Mouse (Mus musculus) megakaryocyte, embryonic 14.5 days (primary cell): ENCODE data around the gene Apoa2.

Experiments
- FLI1 ChIP-seq: IDR thresholded peaks from 2 replicates; pipeline ENCODE4 v1.6.1; 2012; ENCODE audit warnings: low read length, inconsistent platforms, mixed read lengths
- GATA1 ChIP-seq: IDR thresholded peaks from 3 replicates; pipeline ENCODE4 v1.6.1; 2012; ENCODE audit warnings: mixed read lengths, low read length, inconsistent platforms, borderline replicate concordance

DNA sequence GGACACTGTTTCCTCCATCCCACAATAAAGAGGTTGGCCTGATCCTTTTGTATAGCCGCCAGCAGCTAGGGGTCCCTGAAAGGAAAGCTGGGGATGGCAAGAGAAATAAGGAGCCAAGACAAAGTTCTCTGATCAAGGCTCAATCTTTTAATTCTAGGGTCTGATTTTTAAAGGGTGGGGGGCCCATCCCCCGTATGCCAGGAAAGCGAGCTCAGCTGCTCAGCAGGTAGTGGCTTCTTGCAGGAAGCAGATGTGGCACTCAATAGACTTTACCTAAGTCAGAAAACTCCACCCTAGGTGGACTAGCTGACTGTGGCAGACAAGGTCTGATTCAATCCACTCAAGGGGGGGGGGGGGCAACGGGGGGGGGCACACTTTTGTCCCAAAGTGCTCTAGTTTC is 1.9 kb downstream of the Apoa2 start:
- TF ChIP-seq GATA1 (no peak), FLI1 (no peak)
